ENCODE assay signal across 15 mouse cellular contexts in genomic region chr15:89234052-89234451, GRCm38 (mm10).
"Had no signal": no experiment of that assay in that cellular context is flagged by ENCODE, and none has a peak within 500 bp of the region (broad histone marks: within the 10 kb centered on the region; RNA-seq: fewer than 3 reads in every experiment).

No protein-coding gene starts in this region.

- H3K27ac ChIP-seq: lung, embryonic 15.5 days; macrophage; midbrain, embryonic 13.5 days; midbrain, embryonic 15.5 days; neural tube, embryonic 12.5 days; stomach, embryonic 15.5 days; stomach, postnatal 0 days had no signal

- H3K4me2 ChIP-seq: lung, embryonic 15.5 days; midbrain, embryonic 11.5 days; midbrain, embryonic 13.5 days; midbrain, embryonic 15.5 days; neural tube, embryonic 12.5 days; stomach, embryonic 15.5 days had no signal

- H3K27me3 ChIP-seq: lung, embryonic 15.5 days; megakaryocyte, embryonic 14.5 days; midbrain, embryonic 13.5 days; midbrain, embryonic 15.5 days; neural tube, embryonic 12.5 days; stomach, embryonic 15.5 days had no signal

- ATAC-seq: liver, postnatal 0 days; midbrain, embryonic 13.5 days; midbrain, embryonic 15.5 days had no signal

- H3K9ac ChIP-seq: liver, postnatal 0 days; lung, embryonic 15.5 days; midbrain, embryonic 13.5 days; midbrain, embryonic 15.5 days; neural tube, embryonic 12.5 days; stomach, embryonic 15.5 days had no signal

- H3K36me3 ChIP-seq: stomach, embryonic 15.5 days had no signal

- H3K9me3 ChIP-seq: lung, embryonic 15.5 days; megakaryocyte, embryonic 14.5 days; midbrain, embryonic 13.5 days; midbrain, embryonic 15.5 days; neural tube, embryonic 12.5 days; stomach, embryonic 15.5 days had no signal

- H3K4me1 ChIP-seq: lung, embryonic 15.5 days; midbrain, embryonic 13.5 days; midbrain, embryonic 15.5 days; neural tube, embryonic 12.5 days; stomach, embryonic 15.5 days had no signal

- H3K4me3 ChIP-seq: lung, embryonic 15.5 days; megakaryocyte, embryonic 14.5 days; midbrain, embryonic 13.5 days; midbrain, embryonic 15.5 days; neural tube, embryonic 12.5 days; stomach, embryonic 15.5 days had no signal

- DNase-seq: liver, postnatal 0 days; lung, adult 2 months; right cerebral cortex, postnatal 14 days; thymus, adult 2 months; thymus, postnatal 25 days; thymus, postnatal 4 days had no signal
